Mouse (Mus musculus) left cerebral cortex, postnatal 10 days (tissue): ENCODE data around the gene Lmnb2. TPM values are rescaled to one million over a fixed set of nuclear protein-coding genes. Genes with fewer than 3 reads are reported as not detected.
A peak's percentile ranks its signal among the peaks of the same experiment; 100 is the strongest.

ENCODE experiments used
- DNase-seq, 2 experiments: peaks; one replicate each; pipeline ENCODE4 v3.0.0; 2021 to 2022; ENCODE audit warnings: low spot score in 2 of 2, mixed read lengths in 1 of 2; ENCODE audit errors: extremely low spot score in 1 of 2
- intact Hi-C: fragments of 180-260 bp; cut with DNase I; formaldehyde crosslinking; loops from one replicate; pipeline ENCODE4 v1.15.1; 2025
- total RNA-seq, 2 experiments: library from RNA; stranded (reverse); gene quantifications; 2 replicates each; pipeline ENCODE4 v1.2.3; 2021

Lmnb2 gene
- total RNA-seq, 2 experiments from 2014 or later = 20.4 to 21.3 TPM

GRCm38 (mm10) chr10:80904004-80904693 is 13.9 kb downstream of the Lmnb2 start:
- DNase-seq = no peak
- intact Hi-C loops = no loop called here

DNA sequence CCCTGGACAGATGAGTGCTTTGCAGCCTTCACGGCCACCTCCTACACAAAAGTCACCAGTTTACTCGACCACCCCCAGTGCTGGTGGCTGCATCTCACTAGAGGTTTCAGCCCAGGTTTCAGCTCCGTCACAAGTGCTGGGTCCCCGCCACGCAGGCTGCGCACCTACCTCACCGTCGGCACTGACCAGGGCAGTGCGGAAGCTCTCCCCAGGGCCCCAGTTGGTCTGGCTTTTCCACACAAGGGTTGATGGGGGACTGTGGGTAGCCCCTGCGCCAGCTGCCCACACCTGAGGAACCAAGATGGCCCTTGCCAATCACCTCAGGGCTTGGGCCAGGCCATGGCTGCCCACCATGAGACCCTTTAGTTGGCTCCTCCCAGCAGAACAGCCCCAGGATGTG is 14.8 kb downstream of the Lmnb2 start:
- intact Hi-C loops = no loop called here
- no peak for DNase-seq

DNA sequence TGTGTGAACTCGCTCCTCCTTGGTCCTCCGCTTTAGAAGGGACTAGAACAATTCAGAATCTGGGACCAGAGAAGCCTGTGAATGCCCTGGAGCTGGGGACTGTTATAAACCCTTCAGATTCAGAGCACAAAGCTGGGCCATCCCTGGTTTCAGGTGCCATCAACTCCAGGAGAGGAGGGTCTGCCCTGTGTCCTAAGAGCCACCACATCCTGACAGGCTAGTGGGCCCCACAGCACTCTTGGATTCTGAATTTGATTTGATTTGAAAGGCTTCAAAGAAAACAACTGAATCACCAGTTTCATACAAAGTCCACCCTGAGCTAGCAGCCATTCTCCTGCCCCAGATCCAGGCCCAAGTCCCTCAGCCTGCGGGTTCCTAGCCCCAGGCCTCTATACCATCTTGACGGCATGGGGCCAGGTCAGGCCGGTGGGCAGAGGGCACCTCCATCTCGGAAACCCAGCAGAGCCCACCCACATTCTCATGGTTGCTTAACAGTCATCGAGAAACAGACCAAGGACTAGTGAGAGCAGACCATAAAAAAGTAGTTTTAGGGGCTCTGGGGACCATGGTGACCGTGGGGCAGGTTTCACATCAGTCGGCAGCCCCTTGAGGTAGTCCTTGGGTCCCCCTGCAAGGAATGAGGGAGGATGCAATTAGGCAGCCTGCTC is 15.6 kb downstream of the Lmnb2 start:
- intact Hi-C loops = no loop called here

DNA sequence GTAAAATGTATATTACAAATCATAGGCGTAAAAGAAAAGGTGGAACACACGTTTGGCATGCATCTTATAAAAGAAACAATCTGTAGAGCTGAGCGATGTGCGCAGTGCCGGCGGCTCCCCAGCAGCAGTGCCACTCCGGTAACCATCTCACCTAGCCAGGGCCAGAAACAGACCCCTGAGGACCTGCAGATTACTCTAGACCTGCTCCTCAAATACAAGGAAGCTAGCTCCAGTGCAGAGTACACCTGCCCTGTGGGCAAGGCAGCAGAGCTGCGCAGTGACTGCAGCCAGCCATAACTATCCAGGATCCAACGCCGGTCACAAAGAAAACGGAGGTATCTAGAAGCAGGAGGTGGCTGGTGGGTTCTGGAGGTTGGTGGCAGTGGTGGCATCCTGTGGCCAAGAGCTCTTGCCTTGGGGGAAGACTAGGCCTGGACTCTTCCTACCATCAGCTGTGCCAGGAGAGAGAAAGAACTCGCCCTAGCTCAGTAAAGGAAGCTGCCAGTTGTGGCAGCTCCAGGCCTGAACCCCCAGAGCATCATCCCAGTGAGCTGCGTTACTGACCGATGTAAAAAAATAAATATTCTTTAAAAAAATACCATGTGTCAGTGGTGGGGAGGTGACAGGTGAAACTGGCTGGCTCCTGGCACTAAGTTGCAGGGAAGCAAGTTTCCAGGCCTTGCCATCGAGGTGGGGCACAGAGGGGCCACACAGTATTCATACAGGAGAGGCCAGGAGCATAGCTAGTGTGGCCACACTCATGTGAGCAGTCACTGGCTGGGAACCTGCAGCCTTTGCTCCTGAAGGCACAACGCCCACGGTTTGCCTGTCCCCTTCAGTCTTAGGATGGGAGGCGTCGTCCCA is 16.4 kb downstream of the Lmnb2 start:
- intact Hi-C loops = no loop called here
- DNase-seq = no peak

More for the DNA sequence above, 15.6 kb downstream of the Lmnb2 start:
- DNase-seq = no peak

DNA sequence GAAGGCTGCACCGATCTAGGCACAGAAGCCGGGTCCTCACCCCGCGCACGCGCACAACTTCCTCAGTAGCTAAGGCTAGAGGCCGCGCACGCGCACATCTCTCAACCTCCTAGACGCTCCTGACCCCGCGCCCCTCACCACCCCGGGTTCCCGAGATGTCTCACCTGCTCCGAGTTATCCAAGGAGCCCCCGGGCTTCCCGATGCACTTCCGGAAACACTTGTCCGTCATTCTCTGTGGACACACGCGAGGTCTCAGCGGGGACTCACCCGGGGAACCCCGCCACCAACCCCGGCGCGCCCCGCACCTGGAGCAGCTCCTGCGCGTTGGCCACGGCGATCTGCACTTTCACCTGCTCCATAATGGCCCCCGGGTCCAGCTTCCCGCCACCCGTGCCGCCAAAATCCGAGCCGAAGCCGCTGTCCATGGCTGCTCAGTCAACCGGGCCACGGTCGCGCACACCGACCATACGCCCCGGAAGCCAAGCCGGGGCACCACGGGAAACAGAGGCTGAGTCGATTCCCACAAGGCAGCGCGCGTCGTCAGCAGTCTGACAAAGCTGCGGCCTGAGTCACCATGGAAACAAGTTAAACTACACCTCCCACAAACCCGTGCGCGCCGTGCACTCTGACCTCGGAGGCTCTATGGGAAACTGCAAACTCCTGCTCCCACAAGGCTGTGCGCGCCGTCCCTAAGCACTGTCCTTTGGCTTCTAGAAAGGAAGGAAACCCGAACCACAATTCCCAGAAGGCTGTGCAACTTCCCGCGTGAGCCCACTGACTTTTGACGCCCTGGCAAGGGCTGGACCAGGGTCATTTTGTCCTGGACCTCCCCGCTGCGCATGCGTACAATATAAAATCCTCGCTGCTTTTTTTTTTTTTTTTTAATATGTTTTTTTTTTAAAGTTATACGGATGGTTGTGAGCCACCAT is 17.5 kb downstream of the Lmnb2 start, which contains the start of gene Timm13:
TSS of gene Timm13 (minus strand) at position 652 of the 930 bp plus-strand sequence.
- intact Hi-C loops = no loop called here
- peak; percentile 99 to 100 for DNase-seq

- intact Hi-C loops = no loop called here
- no peak for DNase-seq
Measured at GRCm38 (mm10) chr10:80899591-80900317, 18.3 kb downstream of the Lmnb2 start.

DNA sequence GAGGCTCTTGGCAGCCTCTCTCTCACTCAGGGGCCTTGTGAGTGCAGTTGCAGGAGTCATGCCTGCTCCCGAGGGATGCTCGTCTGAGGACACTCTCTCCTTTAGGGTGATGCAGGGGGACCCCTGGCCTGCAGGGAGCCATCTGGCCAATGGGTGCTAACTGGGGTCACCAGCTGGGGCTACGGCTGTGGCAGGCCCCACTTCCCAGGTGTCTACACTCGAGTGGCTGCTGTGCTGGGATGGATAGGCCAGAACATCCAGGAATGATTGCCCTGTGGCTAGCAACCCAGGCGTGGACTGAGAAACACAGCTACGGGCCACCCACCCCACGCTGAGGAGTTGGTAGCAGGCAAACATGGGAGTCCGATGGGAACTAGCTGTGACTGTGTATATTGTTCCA is 19.0 kb downstream of the Lmnb2 start:
- no peak for DNase-seq

GRCm38 (mm10) chr10:80897861-80898510 is 20.1 kb downstream of the Lmnb2 start:
- DNase-seq = peak in 1 of 2 experiments; percentile 66
- intact Hi-C loops = no loop called here

More for the DNA sequence above, 19.0 kb downstream of the Lmnb2 start:
- intact Hi-C loops = no loop called here

GRCm38 (mm10) chr10:80896581-80897485 is 21.2 kb downstream of the Lmnb2 start:
- intact Hi-C loops = no loop called here
- no peak for DNase-seq

DNA sequence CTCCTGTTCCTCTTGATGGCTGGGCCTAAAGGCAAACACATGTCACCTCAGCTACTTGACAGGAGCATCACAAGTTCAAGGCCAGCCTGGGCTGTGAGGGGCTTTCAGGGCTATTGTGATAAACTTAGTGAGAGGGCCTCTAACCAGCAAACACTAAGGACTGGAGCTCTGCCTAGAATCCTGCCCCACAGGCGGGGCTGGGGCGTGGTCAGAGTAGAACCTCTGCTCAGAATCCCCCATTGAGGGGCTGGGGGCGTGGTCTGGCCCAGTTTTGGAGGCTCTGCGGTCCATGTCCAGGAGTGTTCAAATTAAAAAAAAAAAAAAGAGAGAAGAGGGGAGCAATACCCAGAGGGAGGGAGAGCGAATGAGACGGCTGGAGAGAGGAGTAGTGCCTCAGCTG is 22.3 kb downstream of the Lmnb2 start:
- DNase-seq = no peak
- intact Hi-C loops = no loop called here

DNA sequence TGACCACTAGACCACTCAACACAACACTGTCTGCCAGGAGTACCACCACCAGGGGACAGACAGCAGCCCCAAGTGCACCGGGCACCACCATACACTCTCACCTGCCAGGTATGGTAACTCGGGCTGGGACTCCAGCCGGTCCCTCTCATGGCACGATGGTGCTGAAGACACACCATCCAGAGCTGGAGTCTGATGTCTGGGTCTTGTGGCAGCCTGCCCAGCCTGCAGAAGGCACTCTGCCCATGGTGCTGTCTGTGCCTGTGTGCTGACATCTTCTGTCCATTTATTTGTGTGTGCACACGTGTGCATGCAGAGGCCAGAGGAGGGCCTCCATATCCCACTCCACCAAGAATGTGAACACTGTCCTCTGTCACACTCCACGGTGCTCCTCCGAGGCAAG is 22.9 kb downstream of the Lmnb2 start:
- no peak for DNase-seq
- intact Hi-C loops = no loop called here

- DNase-seq = no peak
- intact Hi-C loops = no loop called here
Measured at GRCm38 (mm10) chr10:80887181-80887580, 30.9 kb downstream of the Lmnb2 start.

DNA sequence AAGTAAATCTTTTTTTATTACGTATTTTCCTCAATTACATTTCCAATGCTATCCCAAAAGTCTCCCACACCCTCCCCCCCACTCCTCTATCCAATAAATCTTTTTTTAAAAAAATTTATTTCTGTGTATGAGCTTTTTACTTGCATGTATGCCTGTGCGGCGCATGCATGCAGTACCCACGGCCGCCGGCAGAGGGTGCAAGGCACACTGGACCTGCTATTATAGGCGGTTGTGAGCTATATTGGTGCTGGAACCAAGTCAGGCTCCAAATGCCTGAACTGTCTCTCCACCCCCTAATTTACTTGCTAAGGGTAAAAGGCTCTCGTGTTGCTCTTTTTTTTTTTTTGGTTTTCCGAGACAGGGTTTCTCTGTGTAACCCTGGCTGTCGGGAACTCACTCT is 36.7 kb downstream of the Lmnb2 start:
- peak in 1 of 2 experiments; percentile 80 for DNase-seq

GRCm38 (mm10) chr10:80880901-80881300 is 37.1 kb downstream of the Lmnb2 start:
- no peak for DNase-seq
- intact Hi-C loops = loop anchor here (2.0 kb wide), 1 partner anchor 58 kb away; no protein-coding TSS in a partner anchor

More for the DNA sequence above, 36.7 kb downstream of the Lmnb2 start:
- intact Hi-C loops = loop anchor here (2.0 kb wide), 1 partner anchor 58 kb away; no protein-coding TSS in a partner anchor

- intact Hi-C loops = loop anchor here (2.0 kb wide), 1 partner anchor 57 kb away; no protein-coding TSS in a partner anchor
- peak; percentile 48 to 67 for DNase-seq
Measured at GRCm38 (mm10) chr10:80880131-80880641, 37.9 kb downstream of the Lmnb2 start.

DNA sequence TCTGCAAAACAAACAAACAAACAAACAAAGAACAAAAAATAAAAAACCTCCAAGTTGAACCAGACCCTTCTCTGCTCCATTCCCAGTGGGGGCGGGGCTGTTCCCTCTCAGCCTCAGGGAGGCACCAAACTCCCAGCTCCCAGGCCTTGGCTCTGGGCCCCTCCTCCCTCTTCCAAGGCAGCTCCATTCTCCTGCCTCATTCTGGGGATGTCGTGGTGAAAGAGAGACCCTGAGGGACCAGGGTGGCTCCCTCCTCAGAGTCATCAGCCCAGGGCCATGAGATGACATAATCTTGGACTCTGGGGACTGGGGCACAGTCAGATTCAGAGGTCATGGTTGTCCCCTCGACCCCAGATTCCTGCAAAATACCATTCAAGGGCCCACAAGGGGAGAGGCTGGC is 41.5 kb downstream of the Lmnb2 start:
- DNase-seq = no peak
- intact Hi-C loops = loop anchor here (5.0 kb wide), 2 partner anchors 69 to 129 kb away; partner anchors contain the start of gene Amh
